Mouse (Mus musculus): ENCODE data around the gene Agap1.

- no peak for TF ChIP-seq CTCF (IDR thresholded peaks at IDR 0.05; ENCODE audit: borderline replicate concordance, extremely low read depth, insufficient read depth, insufficient read length)
- no peak for TF ChIP-seq POLR2A (IDR thresholded peaks at IDR 0.05; ENCODE audit: borderline replicate concordance, extremely low read depth, insufficient read depth, insufficient read length, poor library complexity, severe bottlenecking)
Observed at GRCm38 (mm10) chr1:89547525-89548504, 93.2 kb downstream of the Agap1 start.

All from brain, embryonic 14.5 days (tissue).